Mouse (Mus musculus): ENCODE data around the gene Mbip. TPM values are rescaled to one million over a fixed set of nuclear protein-coding genes. Genes with fewer than 3 reads are reported as not detected.

Mbip gene
- polyA plus RNA-seq (2015; fragmentation: Nextera tagmentation; extraction: Ambion mirVana), result 39.2 and 46.0 TPM in 2 replicates

GRCm38 (mm10) chr12:56345367-56346089 is at the start of gene Mbip:
Mbip (minus strand) TSS chr12:56345894.

Other genes with a start within 250 kb of the Mbip start
- gene Nkx2-1, start 191.0 kb upstream of the Mbip start, polyA plus RNA-seq (2015; fragmentation: Nextera tagmentation; extraction: Ambion mirVana), result 0.06 TPM in 2 replicates

Measured in adrenal gland, postnatal 0 days (tissue).